Mouse (Mus musculus) adrenal gland, postnatal 14 days (tissue): ENCODE measurements at regions not wholly inside any gene's neighbourhood (a gene's known extent, or its start where the extent isn't known, plus 50 kb on each side); places are given as distances from the start of the nearest gene placed in this dataset.

Experiments
- DNase-seq: peaks from one replicate; pipeline ENCODE4 v3.0.0; 2021; ENCODE audit warnings: mixed read lengths

DNA sequence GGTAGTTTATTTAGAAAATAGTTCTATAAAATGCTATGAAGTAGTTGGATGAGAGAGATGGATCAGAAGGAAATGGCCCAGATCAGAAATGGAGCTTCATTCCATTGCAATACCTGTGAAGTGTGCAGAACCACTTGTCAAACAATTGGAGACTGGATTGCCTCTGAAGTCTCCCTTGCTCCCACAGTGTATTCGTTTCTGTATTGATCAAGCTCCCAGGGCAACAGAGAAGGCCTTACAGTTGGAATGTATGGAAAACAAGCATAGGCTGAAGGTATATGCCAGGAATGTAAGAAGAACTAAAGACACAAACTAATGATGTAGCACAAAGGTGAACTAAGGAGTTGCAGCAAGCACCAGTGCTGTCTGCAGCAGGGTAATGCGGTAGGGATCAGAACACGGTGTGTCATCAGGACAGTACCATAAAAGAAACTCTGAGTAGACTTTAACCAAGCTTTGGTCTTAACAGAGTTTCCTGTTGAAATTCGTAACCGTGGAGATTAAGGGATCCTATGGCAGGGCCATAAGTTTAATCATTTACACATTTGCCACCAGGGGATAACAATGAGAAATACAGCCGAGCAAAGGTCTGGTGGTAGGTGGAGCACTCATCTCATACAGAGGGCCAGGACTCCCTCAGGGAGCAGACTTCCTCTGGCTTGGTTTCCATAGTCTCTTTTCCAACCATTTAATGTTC lies 732.9 kb upstream of the 2610301B20Rik start:
- no peak for DNase-seq

DNA sequence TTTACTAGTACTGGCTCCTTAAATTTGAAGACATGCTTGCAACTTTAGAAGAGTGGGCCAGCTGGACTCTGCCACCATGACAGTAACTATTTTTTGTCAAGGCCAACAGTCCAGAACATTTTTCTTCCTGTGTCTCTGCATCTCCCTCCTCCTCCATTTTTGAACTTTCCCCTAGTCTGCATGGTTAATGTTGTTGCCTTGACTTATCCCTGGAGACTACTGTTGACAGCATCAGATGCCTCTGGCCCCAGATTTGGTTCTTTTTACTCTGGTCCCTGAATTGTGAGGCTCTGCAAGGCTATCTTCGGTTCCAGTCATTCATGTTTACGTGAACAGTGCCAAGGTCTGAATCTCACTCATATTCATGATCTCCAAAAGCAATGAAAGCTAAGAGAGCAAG lies 724.4 kb upstream of the 2610301B20Rik start:
- DNase-seq = no peak

DNA sequence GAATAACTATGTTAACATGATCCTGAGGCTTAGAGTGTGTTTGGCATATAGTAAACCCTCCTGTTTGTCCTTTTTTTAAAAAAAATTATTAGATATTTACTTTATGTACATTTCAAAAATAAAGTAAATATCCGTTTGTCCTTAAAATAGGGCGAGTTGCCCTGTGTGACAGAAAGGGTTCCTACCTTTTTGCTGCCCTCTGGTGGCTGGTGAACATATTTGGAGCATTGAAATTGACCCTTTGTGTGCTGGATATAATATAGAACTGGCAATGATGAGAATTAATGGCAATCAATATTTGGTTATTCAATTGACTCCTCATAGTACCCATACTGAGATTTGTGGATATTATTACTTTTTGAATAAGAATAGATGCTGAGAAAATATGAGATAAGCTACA lies 723.8 kb upstream of the 2610301B20Rik start:
- peak; percentile 71 for DNase-seq

DNA sequence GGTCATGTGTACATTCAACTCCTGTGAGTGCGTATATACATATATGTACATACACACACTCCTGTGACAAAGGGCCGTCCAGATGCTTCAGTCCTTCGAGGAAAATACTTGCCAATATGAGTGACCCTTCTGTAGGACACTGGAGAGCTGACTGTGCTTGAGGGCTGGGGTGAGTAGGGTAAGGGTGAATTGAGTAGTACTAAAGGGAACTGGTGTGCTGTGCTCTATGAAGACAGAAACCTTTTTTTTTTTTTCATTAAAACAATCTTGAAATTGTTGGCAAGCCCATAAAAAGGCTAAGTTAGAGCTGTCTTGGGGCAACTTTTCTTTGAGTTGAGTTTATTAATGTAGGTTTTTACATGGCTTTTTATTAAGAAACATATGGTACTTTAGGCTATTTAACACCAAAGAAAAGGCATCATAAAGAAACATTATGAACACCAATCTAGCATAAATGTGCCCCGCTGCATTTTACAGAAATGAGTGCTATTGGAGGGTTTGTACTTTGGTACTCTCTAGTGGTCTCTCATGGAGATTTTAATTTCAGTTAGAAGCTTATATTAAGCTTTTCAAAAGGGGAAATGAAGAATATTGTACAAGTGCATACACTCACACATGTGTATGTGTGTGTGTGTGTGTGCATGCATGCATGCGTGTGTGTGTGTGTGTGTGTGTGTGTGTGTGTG lies 718.5 kb upstream of the 2610301B20Rik start:
- no peak for DNase-seq

GRCm38 (mm10) chr4:10189896-10190295 lies 684.4 kb upstream of the 2610301B20Rik start:
- peak; percentile 7 for DNase-seq

DNA sequence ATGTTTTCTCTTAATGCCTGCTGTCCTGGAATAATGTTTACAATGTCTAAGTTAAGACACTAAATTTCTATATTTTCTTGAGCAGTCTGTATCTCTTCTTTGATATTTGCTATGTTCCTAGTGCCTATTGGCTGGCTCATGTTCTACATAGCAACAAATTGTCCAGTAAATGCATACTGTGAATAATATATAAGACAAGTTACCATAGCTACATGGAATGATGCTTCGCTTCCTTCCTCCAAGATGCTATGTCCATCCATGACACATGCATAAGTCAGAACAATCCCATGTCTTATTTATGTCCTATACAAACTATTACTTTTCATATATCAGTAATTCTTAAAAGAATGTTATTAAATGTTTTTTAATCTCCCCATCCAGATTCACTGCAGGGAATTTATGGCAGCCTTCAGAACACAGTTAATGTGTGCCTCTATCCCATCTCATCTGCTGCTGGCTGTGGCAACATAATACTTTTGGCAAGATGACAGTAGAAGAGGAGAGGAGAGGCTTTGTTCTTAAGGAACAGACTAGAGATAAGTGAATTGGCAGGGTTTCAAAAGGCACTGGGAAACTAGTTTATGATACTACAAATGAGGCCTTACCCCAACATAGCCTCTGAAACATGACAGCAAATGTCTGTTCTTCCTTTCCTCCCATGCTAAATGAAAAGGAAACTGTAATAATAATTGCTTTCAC lies 676.9 kb upstream of the 2610301B20Rik start:
- no peak for DNase-seq

DNA sequence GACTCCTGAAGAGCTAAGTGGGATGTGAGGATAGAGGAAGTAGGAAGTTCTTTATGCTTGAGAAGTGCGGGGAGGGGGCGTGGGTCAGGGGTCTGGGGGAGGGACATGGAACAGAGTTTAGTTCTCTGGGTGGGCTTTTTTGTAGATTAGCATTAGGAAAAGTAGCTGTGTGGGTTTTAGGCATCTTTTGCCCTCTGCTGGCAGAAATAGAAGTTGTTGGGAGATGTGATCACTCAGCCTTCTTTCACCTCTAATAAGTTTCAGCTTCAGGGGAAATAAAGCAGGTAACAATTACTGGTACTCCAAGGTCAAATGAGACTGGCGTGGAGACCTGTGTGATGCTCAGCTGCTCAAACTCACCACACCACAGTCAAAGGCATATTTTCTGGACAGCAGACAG lies 672.5 kb upstream of the 2610301B20Rik start:
- DNase-seq = no peak

DNA sequence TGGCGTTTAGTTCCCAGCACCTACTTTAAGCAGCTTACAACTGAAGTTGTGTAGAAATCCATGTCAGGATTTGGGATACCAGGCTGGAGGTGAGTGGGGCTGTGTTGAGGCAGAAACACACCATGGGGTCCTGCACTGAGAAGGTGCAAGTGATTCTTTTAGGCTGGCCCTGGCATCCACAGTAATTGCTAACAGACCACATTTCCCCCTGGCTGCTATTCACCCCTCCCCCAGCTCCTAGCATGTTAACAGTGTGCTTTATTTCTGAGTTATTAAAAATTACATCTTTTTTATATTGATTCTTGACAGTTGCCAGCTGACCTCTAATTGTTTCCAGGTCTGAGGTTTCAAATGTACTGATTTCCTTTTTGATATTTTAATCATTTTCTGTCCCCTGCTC lies 670.1 kb upstream of the 2610301B20Rik start:
- DNase-seq = no peak

DNA sequence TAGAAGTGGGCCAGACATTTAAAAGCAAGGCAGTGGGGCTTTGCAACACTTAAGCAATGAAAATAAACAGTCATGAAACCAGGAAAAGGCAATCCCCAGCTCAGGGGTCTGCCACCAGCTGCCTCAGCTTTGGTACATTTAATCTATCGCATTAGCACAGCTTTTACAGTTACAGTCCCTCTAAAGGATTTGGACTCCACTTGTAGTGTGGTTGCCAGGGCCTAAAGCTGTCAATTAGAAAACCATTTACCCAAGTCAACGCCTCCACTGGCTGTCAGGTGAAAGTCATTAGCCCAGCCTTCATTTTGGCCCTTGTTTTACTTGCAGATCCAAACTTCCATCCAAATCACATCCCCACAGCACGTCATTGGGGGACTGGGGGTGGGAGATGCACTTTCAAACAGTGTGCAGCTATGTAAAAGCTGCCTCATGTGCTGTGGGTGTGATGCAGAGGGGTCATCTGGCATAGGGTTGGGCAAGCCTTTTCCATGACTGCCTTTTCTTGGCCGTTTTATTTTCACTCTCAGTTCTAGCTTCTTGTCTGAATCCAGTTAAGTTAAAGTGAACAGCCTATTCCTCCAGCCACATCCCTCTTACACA lies 664.9 kb upstream of the 2610301B20Rik start:
- no peak for DNase-seq

DNA sequence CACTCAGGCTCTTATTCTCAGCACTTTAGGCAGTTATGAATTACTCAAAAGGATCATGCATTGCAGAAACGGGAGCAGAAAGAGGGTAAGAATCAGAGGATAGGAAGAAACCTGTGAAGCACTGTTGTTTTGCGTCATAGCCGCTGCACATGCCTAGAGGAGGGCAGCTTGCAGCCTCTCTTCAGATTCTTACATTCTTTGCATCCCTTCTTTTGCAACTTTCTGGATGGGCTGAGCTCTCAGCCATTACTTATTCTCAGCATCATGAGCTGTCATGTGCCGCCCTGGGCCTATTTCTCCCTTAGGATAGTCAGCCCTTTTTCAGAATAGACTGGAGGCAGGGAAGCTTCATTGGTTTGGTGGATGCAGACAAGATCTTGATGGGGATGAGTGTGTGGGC lies 663.0 kb upstream of the 2610301B20Rik start:
- DNase-seq = no peak

- no peak for DNase-seq
Observed at GRCm38 (mm10) chr4:10235324-10235723, 639.0 kb upstream of the 2610301B20Rik start.

- DNase-seq = no peak
Observed at GRCm38 (mm10) chr4:10242117-10242516, 632.2 kb upstream of the 2610301B20Rik start.

GRCm38 (mm10) chr4:10242909-10243308 lies 631.4 kb upstream of the 2610301B20Rik start:
- DNase-seq = no peak

DNA sequence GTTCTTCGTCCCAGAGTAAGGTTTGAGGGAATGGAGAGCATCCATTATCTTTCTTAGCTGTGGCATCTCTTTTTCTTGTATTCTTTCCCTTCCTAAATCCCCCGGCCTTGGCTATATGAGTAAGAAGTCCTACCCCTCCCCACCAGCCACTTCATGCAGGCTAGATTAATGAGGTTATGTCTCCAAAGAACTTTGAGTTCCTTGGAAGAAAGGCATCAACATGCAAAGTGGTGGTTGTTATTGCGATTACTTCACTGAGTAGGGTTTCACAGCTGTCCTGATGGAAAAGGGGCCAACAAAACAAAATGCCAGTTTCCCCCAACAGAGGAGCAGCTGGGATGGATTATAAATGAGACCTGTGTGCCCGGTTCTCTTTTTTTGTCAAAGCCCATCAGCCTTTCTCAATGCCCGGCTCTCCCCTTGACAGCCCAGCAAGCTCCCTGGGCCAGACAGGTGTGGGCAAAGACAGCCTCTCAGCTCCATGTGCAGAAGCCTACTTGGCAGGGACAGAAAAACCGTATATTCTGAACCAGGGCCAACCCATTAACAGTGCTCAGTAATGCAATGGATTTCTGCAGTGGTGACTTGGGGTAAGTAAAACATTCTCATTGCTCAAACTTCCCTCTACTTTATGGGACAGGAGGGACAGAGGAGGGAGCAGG lies 620.1 kb upstream of the 2610301B20Rik start:
- no peak for DNase-seq

DNA sequence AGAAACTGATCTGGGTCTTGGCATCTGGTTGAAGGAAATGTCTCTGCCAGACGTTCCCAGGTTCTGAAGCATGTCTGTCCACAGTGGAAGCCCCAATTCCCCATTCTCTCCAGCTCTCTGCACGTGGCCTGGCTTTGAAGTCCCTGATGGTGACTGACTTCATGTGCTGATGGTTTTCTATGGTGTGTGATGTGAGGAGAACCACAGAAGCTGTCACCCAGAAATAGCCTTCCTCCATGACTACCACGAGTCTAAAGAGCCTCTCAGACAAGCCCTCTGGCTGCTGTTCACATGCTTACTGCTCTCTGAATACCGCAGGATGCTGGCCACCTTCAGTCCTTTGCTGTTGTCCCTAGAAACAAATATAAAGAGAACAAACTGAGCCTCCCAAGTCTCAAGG lies 616.8 kb upstream of the 2610301B20Rik start:
- no peak for DNase-seq

GRCm38 (mm10) chr4:10260351-10260750 lies 613.9 kb upstream of the 2610301B20Rik start:
- no peak for DNase-seq

GRCm38 (mm10) chr4:10265942-10266341 lies 608.4 kb upstream of the 2610301B20Rik start:
- DNase-seq = no peak

GRCm38 (mm10) chr4:10285562-10285961 lies 588.7 kb upstream of the 2610301B20Rik start:
- no peak for DNase-seq

- no peak for DNase-seq
Observed at GRCm38 (mm10) chr4:10290326-10290725, 584.0 kb upstream of the 2610301B20Rik start.

DNA sequence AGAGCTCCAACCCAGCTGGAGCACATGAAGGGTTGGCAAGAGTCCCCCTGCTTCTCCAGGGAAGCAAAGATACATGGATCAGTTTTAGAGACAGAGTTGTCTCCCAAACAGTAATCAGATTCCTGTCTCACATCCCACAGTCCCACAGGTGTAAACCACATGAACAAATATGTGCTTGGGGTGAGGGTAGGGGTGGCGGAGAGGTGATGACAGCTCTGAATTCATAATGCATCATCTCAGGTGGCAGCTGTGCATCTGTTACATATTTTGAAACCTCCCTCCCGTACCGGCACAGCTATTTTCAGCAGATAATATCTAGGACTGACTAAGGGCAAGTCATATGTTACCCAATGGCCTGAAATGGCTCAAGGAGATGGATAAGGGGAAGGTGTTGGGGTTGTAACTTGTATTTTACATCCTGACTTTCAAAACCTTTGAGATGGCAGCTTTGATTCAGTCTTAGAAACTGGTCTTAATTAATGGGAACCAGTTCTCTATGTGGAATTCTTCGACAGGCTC lies 579.2 kb upstream of the 2610301B20Rik start:
- no peak for DNase-seq

GRCm38 (mm10) chr4:10296220-10296619 lies 578.1 kb upstream of the 2610301B20Rik start:
- no peak for DNase-seq

DNA sequence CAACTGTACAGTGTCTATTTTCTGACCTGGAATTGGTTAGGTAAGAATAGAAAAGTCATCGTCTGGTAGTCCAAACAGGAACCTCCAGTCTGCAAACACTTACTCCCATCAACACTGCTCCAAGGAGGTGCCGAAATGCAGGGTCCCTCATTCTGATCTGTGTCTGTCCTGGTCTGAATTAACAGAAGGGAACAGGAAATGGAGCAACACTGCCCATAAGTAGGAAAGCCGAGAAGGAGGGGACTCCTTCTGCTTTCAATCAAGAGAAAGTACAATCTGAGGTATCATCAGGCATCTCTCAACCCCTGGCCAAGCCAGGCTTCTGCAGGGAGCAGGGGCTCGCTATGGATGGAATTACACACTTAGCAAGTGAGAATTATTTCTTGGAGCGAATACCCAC lies 562.4 kb upstream of the 2610301B20Rik start:
- no peak for DNase-seq
